Mouse (Mus musculus): ENCODE results near the gene Magi1.

GRCm38 (mm10) chr6:94205926-94206325 lies 77.8 kb downstream of the Magi1 start:
- TF ChIP-seq CTCF (IDR thresholded peaks at IDR 0.05; ENCODE audit: control insufficient read depth, insufficient read depth, low read length): no peak
- TF ChIP-seq POLR2A (IDR thresholded peaks at IDR 0.05; ENCODE audit: borderline replicate concordance, control insufficient read depth, low read depth, low read length): no peak

Data from bone marrow, adult 2 months (tissue).